Mouse (Mus musculus) embryonic fibroblast, embryonic 13.5 days (primary cell): ENCODE measurements around the gene Wnt6. TPM values are rescaled to one million over a fixed set of nuclear protein-coding genes. Genes with fewer than 3 reads are reported as not detected.
"Not testable (repeated sequence)": the region's sequence is repeated elsewhere in the genome, so short reads cannot be mapped to it uniquely, and the experiment has no call there.

Source experiments
- H3K27ac ChIP-seq: 2 replicates; pipeline ENCODE4 v1.5.1; 2012; ENCODE audit warnings: low read length, control low read depth, inconsistent platforms; ENCODE audit not compliant: insufficient read depth
- H3K4me1 ChIP-seq: 2 replicates; pipeline ENCODE4 v1.6.1; 2011; ENCODE audit warnings: low read length; ENCODE audit not compliant: control insufficient read depth, insufficient read depth
- H3K4me3 ChIP-seq: 2 replicates; pipeline ENCODE4 v1.5.1; 2011; ENCODE audit warnings: mild to moderate bottlenecking, control low read depth, low read length; ENCODE audit not compliant: insufficient read depth
- CTCF ChIP-seq: IDR thresholded peaks from 2 replicates; pipeline ENCODE4 v1.5.1; 2011; ENCODE audit warnings: mild to moderate bottlenecking, control low read depth, low read length, moderate library complexity, borderline replicate concordance; ENCODE audit not compliant: insufficient read depth
- POLR2A ChIP-seq: IDR thresholded peaks from 2 replicates; pipeline ENCODE4 v1.6.1; 2011; ENCODE audit warnings: low read depth, mild to moderate bottlenecking, control low read depth, low read length, moderate library complexity
- polyA plus RNA-seq: library from polyadenylated mRNA; stranded (reverse); fragments of >200 nt; gene quantifications from 2 replicates; pipeline ENCODE4 v1.2.4, GENCODE M21; 2011; ENCODE audit warnings: low read depth; ENCODE audit not compliant: missing spikeins, insufficient read length

Gene Wnt6
- polyA plus RNA-seq, 1 experiment, result not detected

DNA sequence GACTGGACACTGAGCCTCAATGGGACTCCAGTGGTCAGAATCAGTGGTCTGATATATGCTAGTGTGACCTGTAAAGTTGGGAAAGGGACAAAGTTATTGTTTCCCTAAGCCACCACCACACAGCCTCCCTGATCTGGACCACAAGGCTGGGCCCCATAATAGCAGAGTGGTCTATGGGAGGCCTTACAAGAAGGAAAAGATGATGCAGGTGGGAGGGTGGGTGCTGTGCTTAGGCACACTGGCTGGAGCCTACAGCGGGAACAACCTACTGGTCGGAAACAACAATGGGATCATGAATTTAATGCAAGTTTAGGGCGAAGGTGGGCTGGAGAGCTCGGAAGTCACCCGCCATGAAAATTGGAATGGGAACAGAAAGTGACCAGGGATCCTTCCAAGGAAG lies 34.2 kb downstream of the Wnt6 start:
- Histone ChIP-seq H3K4me1 (0 out of 2 replicates have a peak, but pooled peaks cover 3% of the 10 kb centered on the region), H3K27ac (no peak overlapping the region), H3K4me3 (no peak overlapping the region)
- TF ChIP-seq POLR2A (no peak), CTCF (no peak)

DNA sequence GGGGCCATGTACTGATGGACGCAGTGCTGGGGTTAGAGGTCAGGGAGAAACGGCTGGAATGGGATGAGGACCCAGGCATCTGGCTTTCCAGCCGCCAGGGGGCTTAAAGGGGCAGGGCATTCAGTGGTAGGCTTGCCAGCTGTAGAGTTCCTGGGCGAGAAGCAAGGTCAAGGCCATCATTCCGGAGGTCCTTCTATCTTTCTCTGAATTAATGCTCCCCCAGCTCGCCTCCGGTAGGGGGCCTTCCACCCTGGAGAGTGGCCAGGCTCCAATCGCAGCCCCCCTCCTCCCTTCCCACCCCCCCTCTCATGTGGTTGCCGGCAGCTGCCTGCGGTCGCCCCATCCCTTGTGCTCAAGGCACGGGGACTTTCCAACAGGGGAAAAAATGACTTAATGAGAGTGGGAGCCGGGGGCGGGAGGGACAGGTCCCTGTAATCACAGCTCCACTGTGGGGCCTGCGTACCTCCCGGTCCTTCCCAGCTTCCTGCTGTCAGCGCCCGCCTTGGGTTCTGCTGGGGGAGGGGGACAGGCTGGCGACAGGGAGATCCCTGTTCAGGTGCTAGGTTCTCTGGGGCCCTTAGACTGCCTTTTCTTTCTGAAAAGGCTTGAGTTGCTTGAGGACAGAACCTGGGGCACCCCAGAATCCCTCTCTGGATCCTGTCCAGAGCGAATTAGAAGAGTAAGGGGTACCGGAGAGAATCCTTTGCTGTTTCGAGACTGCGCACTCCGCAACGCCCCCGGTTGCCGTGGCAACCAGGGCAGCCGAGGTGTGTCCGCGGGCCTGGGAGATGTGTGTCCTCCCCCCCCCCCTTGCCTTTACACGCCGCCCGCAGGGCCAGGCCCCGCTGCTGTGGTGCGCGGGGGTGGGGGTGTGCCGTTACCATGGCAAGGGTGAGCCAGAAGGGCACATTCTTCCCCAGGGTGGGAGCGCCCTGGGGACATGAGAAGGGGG lies 34.9 kb downstream of the Wnt6 start:
- TF ChIP-seq CTCF (no peak), POLR2A (no peak)
- H3K4me3 ChIP-seq, result no peak overlapping the region
- 0 out of 2 replicates have a peak, but pooled peaks cover 3% of the 10 kb centered on the region for H3K4me1 ChIP-seq
- peak overlapping the region; percentile 49; the same call in 1 of the 2 replicates for H3K27ac ChIP-seq

DNA sequence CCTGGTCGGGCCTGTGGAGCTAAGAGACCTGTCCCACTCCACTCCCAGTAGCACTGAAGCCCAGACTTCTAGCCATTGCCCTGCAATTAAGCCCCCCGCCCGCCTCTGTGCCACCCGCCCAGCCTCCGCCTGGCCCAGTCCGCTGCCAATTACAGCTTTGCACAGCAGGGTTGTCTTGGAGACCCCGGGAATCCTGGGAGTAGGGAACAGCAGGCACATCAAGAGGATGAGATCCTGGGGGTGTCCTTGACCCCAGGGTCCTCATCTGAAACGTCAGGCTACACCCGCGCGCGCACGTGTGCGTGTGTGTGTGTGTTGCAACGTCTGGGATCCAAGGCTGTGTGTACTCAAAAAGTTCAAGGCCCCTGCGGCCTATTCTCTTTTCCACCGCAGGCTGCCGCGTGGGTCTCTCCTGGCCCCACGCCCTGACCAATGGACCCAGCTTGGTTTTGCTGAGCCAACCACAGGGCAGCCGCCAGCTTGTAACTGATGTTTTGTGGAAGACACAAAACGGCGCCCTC lies 35.9 kb downstream of the Wnt6 start:
- H3K4me3 ChIP-seq, result no peak overlapping the region
- H3K4me1 ChIP-seq, result 0 out of 2 replicates have a peak, but pooled peaks cover 3% of the 10 kb centered on the region
- TF ChIP-seq POLR2A (no peak), CTCF (no peak)
- H3K27ac ChIP-seq, result peak overlapping the region; percentile 35

DNA sequence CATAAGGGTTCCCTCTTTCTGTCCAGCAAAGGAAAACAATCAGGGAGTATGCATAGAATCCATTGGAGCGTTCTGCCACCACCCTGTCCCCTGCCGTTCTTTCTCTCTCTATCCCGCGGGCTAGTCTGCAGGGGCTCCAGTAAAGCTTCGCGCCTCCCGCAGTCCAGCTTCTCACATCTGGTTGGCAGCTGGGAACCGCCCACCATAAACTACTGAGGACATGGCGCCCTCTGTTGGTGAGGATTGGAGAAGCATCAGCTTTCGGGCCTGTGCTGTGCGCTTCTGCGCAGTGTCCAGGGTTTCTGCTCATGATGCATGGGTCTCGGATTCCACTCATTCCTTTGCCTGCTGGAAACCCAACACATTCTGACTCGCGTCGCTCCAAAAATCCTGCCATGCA lies 36.4 kb downstream of the Wnt6 start:
- Histone ChIP-seq H3K4me3 (peak overlapping the region; percentile 25), H3K4me1 (0 out of 2 replicates have a peak, but pooled peaks cover 3% of the 10 kb centered on the region), H3K27ac (peak overlapping the region; percentile 35)
- TF ChIP-seq POLR2A (no peak), CTCF (peak; percentile 92)

- TF ChIP-seq CTCF (no peak), POLR2A (no peak)
- H3K4me1 ChIP-seq, result 0 out of 2 replicates have a peak, but pooled peaks cover 3% of the 10 kb centered on the region
- H3K4me3 ChIP-seq, result no peak overlapping the region
- no peak overlapping the region for H3K27ac ChIP-seq
Measured at GRCm38 (mm10) chr1:74809007-74809406, 37.3 kb downstream of the Wnt6 start.

DNA sequence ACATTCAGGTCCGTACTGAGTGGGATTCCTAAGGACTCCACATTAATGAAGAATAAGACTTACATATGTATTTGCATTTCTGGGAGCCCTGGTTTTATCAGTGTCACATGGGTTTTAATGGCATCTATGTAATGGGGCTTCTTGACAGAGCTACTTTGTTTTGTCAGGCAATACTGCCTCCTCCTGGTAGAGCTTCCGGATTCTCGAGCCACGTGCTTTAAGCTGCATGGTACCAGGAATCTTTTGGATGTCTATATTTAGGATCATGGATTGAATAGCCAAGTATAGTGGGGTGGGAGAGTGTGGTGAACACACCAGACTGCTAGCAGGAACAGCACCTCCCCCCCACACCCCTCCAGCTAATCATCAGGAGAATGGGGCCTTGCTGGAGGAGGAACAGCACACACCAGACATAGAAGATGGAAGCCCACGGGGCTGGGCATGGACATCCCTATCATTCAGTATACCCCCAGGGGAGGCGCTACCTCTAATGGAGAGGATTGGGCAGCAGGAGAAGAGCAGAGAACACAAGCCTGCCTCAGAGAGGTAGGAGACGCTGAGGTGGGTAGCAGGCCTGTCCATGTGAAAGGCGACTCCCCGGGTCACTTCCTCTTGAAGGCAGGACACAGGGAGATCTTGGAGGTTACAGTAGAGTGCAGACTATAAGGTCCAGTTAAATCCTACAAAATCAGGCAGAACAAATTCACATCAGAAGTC lies 43.4 kb downstream of the Wnt6 start:
- H3K27ac ChIP-seq, result no peak overlapping the region
- no peak for TF ChIP-seq CTCF
- no peak for TF ChIP-seq POLR2A
- H3K4me3 ChIP-seq, result no peak overlapping the region
- H3K4me1 ChIP-seq, result no peaks in the 10 kb centered on the region

DNA sequence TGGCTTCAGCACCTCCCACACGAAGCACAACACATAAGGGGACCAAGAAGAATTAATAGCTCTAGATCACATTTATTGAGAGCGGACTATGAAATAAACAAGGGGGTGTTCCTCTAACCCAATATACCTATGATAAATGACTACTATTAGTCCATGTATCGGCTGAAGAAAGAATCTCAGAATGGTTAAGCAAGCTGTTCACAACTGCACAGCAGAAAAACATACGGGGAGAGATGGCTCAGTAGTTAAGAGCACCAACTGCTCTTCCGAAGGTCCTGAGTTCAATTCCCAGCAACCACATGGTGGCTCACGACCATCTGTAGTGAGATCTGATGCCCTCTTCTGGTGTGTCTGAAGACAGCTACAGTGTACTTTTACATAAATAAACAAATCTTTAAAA lies 44.3 kb downstream of the Wnt6 start:
- not testable (repeated sequence) for H3K4me3 ChIP-seq, H3K4me1 ChIP-seq, H3K27ac ChIP-seq

DNA sequence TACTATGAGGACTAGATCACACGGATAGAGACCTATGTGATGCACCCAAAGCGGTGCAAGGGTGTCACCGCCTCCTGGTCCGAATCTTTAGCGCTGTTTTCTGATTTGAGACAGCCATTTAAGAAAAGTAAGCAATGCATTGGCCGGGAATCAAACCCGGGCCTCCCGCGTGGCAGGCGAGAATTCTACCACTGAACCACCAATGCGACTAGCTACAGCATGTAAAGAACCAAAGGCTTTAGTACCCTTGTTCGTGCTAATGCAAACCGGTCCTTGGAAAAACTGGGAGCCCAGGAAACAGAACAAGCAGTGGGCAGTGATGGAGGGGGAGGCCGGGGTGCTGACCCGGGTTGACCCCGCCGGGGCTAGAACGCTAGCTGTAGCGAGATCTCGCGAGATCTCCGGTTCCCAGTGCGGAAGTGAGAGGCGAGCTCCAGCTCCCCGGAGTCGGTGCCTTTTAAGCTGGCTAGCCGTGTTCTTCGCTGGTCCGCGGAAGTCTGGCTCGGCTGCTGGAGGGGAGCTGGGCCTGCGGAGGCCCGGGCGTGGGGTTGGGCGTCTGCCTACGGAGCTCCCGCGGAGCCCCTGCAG lies 45.0 kb downstream of the Wnt6 start:
- peak; percentile 83 for TF ChIP-seq POLR2A
- no peak for TF ChIP-seq CTCF
- peak overlapping the region; percentile 71 for H3K4me3 ChIP-seq

GRCm38 (mm10) chr1:74817219-74817618 lies 45.5 kb downstream of the Wnt6 start:
- Histone ChIP-seq H3K4me1 (no peaks in the 10 kb centered on the region), H3K27ac (peak overlapping the region; percentile 16; the same call in 1 of the 2 replicates), H3K4me3 (peak overlapping the region; percentile 71)
- TF ChIP-seq POLR2A (no peak), CTCF (no peak)

More for the DNA sequence above, 45.0 kb downstream of the Wnt6 start:
- no peaks in the 10 kb centered on the region for H3K4me1 ChIP-seq
- peak overlapping the region; percentile 16; the same call in 1 of the 2 replicates for H3K27ac ChIP-seq
